Mouse (Mus musculus) kidney, adult 2 months (tissue): ENCODE measurements around the gene Hsd3b6. TPM values are rescaled to one million over a fixed set of nuclear protein-coding genes. Genes with fewer than 3 reads are reported as not detected.

ENCODE experiments used
- DNase-seq: peaks from one replicate; pipeline ENCODE4 v3.0.0; 2021
- H3K27ac ChIP-seq: fragments of 200-500 bp; 2 replicates; pipeline ENCODE4 v1.5.1; 2012; ENCODE audit warnings: low read depth, low read length, control low read depth, inconsistent platforms; ENCODE audit not compliant: insufficient read depth
- H3K27me3 ChIP-seq: fragments of 200-500 bp; replicated peaks from 2 replicates; pipeline ENCODE4 v1.6.1; 2012; ENCODE audit warnings: mild to moderate bottlenecking, moderate library complexity, low read length, inconsistent platforms; ENCODE audit not compliant: control insufficient read depth, insufficient read depth
- H3K36me3 ChIP-seq: fragments of 200-500 bp; 2 replicates; pipeline ENCODE4 v1.6.1; 2012; ENCODE audit warnings: mild to moderate bottlenecking, moderate library complexity, low read length, inconsistent platforms; ENCODE audit not compliant: control insufficient read depth, insufficient read depth
- H3K4me1 ChIP-seq: fragments of 200-500 bp; 2 replicates; pipeline ENCODE4 v1.6.1; 2011; ENCODE audit warnings: low read length; ENCODE audit not compliant: control insufficient read depth, insufficient read depth
- H3K4me3 ChIP-seq: fragments of 200-500 bp; 2 replicates; pipeline ENCODE4 v1.5.1; 2011; ENCODE audit warnings: mild to moderate bottlenecking, low read depth, low read length, control low read depth; ENCODE audit not compliant: insufficient read depth
- CTCF ChIP-seq: fragments of 200-500 bp; conservative IDR thresholded peaks from 2 replicates; pipeline ENCODE4 v1.5.1; 2011; ENCODE audit warnings: low read depth, mild to moderate bottlenecking, control low read depth, low read length, moderate library complexity, mixed read lengths; ENCODE audit not compliant: insufficient read depth, insufficient read length
- POLR2A ChIP-seq: fragments of 200-500 bp; IDR thresholded peaks from one replicate; pipeline ENCODE4 v1.6.1; 2011; ENCODE audit warnings: low read depth, low read length, control low read depth
- WGBS: fragments of 180-500 bp; shearing (Covaris S2); methylation state at CpG from one replicate; pipeline ENCODE4 v1.1.7; 2018; 5-methylcytosine and 5-hydroxymethylcytosine counted together
- polyA plus RNA-seq: library from polyadenylated mRNA; depleted of rRNA; stranded (reverse); fragments of >200 nt; gene quantifications from 2 replicates; pipeline ENCODE4 v1.2.3, GENCODE M21; 2012; rRNA removed

Gene Hsd3b6
- polyA plus RNA-seq, 1 experiment: not detected

DNA sequence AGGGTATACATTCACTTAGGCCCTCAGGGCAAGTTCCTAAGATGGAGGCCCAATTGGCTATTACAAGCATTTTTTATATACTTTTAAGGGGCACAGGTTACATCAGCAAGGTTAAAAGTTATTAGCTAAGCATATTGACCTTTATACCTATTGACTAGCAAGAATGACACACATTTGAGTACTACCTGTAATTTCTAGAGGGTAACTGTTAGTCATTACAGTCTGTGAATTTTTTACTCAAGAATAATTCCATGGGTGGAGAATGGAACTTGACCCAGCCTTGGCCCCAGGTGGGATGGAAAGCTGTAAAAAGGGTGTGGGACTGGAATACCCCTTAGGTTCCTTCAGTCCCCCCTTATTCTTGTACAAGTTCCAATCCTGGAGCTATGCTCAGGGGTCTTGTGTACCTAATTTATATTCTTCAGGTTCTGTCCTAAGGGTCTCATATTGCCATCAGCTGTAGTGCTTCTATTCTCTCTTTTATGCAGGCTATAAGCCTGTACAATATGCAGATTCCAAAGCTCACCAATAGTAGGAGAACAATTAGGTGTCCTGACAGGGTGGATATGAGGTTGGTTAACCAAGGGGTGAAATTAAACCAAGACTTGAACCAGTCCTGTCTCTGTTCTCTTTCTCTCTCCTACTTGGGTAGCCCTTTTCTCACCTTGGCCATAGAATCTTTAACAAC, 31.9 kb downstream of the Hsd3b6 start:
- Histone ChIP-seq H3K4me3 (no peak overlapping the region), H3K27ac (no peak overlapping the region), H3K27me3 (no peaks in the 10 kb centered on the region), H3K36me3 (no peaks in the 10 kb centered on the region), H3K4me1 (no peaks in the 10 kb centered on the region)
- TF ChIP-seq CTCF (no peak), POLR2A (no peak)
- DNase-seq: peak; percentile 58

DNA sequence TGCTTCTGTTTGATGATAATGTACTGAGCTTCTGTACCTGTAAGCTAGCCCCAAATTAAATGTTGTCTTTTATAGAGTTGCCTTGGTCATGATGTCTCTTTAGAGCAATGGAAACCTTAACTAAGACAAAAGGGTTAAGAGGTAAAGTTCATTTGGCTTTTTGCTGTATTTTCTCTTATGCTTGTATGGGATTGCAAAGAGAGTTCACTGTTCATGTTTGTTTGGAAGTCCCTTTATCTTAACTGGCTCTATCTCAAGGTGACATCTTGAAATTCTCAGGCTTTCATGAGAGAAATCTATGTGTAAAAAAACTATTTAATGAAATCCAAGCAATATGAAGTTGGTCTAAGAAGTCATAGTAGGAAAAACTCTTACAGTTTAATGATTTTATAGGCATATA, 33.3 kb downstream of the Hsd3b6 start:
- Histone ChIP-seq H3K36me3 (no peaks in the 10 kb centered on the region), H3K4me3 (no peak overlapping the region), H3K4me1 (no peaks in the 10 kb centered on the region), H3K27ac (no peak overlapping the region), H3K27me3 (no peaks in the 10 kb centered on the region)
- no peak for TF ChIP-seq CTCF
- no peak for DNase-seq

GRCm38 (mm10) chr3:98764155-98764554, 50.1 kb downstream of the Hsd3b6 start:
- no peaks in the 10 kb centered on the region for H3K27me3 ChIP-seq
- TF ChIP-seq POLR2A: no peak
- TF ChIP-seq CTCF: no peak
- H3K4me3 ChIP-seq: no peak overlapping the region
- no peaks in the 10 kb centered on the region; the same call in 1 of the 2 replicates for H3K4me1 ChIP-seq
- no peaks in the 10 kb centered on the region for H3K36me3 ChIP-seq
- no peak overlapping the region for H3K27ac ChIP-seq
- peak; percentile 54 for DNase-seq

DNA sequence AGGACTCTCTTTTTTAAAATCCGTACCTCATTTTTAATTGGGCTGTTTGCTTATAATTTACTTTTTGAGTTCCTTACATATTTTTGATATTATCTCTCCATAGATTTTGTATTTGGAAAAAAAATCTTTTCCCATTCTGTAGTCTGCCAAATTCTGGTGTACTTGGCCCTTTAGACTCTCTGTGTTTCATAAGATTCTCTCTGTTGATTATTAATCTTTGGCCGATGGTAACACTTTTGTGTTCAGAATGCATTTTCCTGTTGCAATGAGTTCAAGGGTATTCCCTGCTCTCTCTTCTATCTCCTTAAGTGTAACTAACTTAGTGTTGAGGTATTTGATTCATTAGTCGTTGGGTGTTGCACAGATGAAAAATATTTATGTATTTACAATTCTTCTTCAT, 57.4 kb downstream of the Hsd3b6 start:
- Histone ChIP-seq H3K27me3 (no peaks in the 10 kb centered on the region), H3K36me3 (peaks cover under 1% of the 10 kb centered on the region; the same call in 1 of the 2 replicates), H3K4me1 (no peaks in the 10 kb centered on the region; the same call in 1 of the 2 replicates), H3K4me3 (no peak overlapping the region), H3K27ac (no peak overlapping the region)
- no peak for TF ChIP-seq CTCF
- no peak for TF ChIP-seq POLR2A
- DNase-seq: peak; percentile 73
- WGBS: 53% methylated on average over 3 of the region's 3 CpGs

Other genes starting within 250 kb of the Hsd3b6 start
- gene Gm10681, start 225.6 kb downstream of the Hsd3b6 start, polyA plus RNA-seq: 795 and 1,015 TPM in 2 replicates
- gene Hsd3b5, start 184.2 kb downstream of the Hsd3b6 start, polyA plus RNA-seq: 0.19 and 0.26 TPM in 2 replicates
- gene Hsd3b2, start 89.9 kb downstream of the Hsd3b6 start, polyA plus RNA-seq: 48.8 and 50.3 TPM in 2 replicates
- 84.3 and 89.2 TPM in 2 replicates for gene Hsd3b3, start 51.3 kb downstream of the Hsd3b6 start, polyA plus RNA-seq
- gene Hsd3b1, start 45.4 kb upstream of the Hsd3b6 start, polyA plus RNA-seq: 0.22 and 21.5 TPM in 2 replicates
- 424 and 426 TPM in 2 replicates for gene Hao2, start 78.8 kb upstream of the Hsd3b6 start, polyA plus RNA-seq